ENCODE assay signal across 8 mouse cellular contexts in the genomic region with DNA sequence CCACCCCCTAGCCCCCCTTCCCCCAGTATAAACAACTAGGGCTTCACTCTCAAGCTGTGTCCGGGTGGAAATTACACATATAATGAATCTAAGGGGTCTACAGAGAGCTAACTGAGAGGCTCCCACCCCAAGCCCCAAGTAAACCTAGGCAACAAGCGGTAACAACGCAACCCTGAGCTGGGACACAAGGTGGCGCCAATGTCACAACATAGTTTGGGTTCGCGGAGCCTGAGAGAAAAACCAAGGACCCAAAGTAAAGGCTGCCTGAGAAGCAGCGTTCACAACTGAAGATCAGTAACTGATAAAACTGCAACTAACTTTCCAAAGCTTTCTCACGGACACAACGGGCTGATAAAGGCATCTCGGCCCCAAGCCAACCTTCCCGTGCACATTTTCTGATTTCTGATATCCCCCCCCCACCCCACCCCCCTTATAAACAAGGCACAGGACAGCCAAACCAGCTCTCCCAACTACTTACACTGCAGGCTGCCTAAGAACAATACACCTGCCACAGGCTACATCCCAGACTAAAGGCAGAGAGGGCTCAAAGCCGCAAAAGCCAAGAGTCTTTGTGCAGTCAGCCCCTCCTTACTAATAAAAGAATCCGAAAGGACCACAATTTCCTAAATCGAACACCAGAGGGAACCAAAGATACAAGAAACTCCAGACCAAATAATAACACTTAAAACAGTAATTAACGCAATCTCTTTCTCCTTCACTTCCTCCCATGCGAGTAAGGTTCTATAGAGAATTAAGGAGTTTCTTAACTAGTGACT. TPM values are rescaled to one million over a fixed set of nuclear protein-coding genes. Genes with fewer than 3 reads are reported as not detected.
DNase-seq lines count a peak whose midpoint lies in the region; ATAC-seq and TF ChIP-seq lines count a peak whose summit lies in the region.

No protein-coding gene starts in this region.

- H3K36me3 ChIP-seq in C2C12 (ENCODE audit: control insufficient read depth, insufficient read depth) = no peaks in the 10 kb centered on the region
- H3K36me3 ChIP-seq in forebrain, embryonic 10.5 days (replicated peaks) = no peaks in the 10 kb centered on the region
- no peaks in the 10 kb centered on the region for H3K36me3 ChIP-seq in heart, postnatal 0 days (replicated peaks; ENCODE audit: control insufficient read depth, insufficient read depth, low read length)
- H3K36me3 ChIP-seq in liver, embryonic 16.5 days (ENCODE audit: control insufficient read depth, insufficient read depth) = no peaks in the 10 kb centered on the region
- H3K36me3 ChIP-seq in neural tube, embryonic 14.5 days (ENCODE audit: control insufficient read depth, insufficient read depth, low read length) = no peaks in the 10 kb centered on the region
- no peaks in the 10 kb centered on the region for H3K36me3 ChIP-seq in testis, adult 2 months (ENCODE audit: control insufficient read depth, insufficient read depth, low read length)

- peak; percentile 55; the same call in 1 of the 2 replicates for ATAC-seq in heart, postnatal 0 days (ENCODE audit: insufficient read depth, low read depth)
- ATAC-seq in liver, embryonic 16.5 days (ENCODE audit: low read depth) = peak; percentile 35; the same call in 1 of the 2 replicates
- peak; percentile 94 for ATAC-seq in neural tube, embryonic 14.5 days (ENCODE audit: low read depth)

- WGBS in forebrain, embryonic 10.5 days = 2% methylated on average over 16 of the region's 16 CpGs
- 1% methylated on average over 16 of the region's 16 CpGs for WGBS in heart, postnatal 0 days
- 2% methylated on average over 16 of the region's 16 CpGs for WGBS in liver, embryonic 16.5 days (ENCODE audit: insufficient replicate concordance)
- WGBS in neural tube, embryonic 14.5 days = under 1% methylated on average over 16 of the region's 16 CpGs

- no peaks in the 10 kb centered on the region for H3K27me3 ChIP-seq in C2C12 (ENCODE audit: control insufficient read depth, insufficient read depth, insufficient read length)
- no peaks in the 10 kb centered on the region for H3K27me3 ChIP-seq in forebrain, embryonic 10.5 days (ENCODE audit: poor library complexity, severe bottlenecking)
- no peaks in the 10 kb centered on the region for H3K27me3 ChIP-seq in heart, postnatal 0 days (ENCODE audit: control insufficient read depth, insufficient read depth, low read length)
- H3K27me3 ChIP-seq in liver, embryonic 16.5 days (ENCODE audit: control insufficient read depth, insufficient read depth, low read depth, low read length) = no peaks in the 10 kb centered on the region
- H3K27me3 ChIP-seq in neural tube, embryonic 14.5 days (ENCODE audit: control insufficient read depth, insufficient read depth, low read length) = no peaks in the 10 kb centered on the region
- no peaks in the 10 kb centered on the region for H3K27me3 ChIP-seq in testis, adult 2 months (ENCODE audit: control insufficient read depth, insufficient read depth, low read length)

- peak overlapping the region; percentile 92 for H3K4me2 ChIP-seq in heart, postnatal 0 days (ENCODE audit: low read depth, low read length)
- peak overlapping the region; percentile 59 for H3K4me2 ChIP-seq in liver, embryonic 16.5 days (ENCODE audit: low read depth, low read length)
- peak overlapping the region; percentile 69 for H3K4me2 ChIP-seq in neural tube, embryonic 14.5 days (ENCODE audit: low read depth, low read length)

- H3K27ac ChIP-seq in forebrain, embryonic 10.5 days = peak overlapping the region; percentile 89
- H3K27ac ChIP-seq in heart, postnatal 0 days (ENCODE audit: low read depth) = no peak overlapping the region
- H3K27ac ChIP-seq in liver, embryonic 16.5 days (ENCODE audit: low read length) = no peak overlapping the region
- no peak overlapping the region for H3K27ac ChIP-seq in neural tube, embryonic 14.5 days (ENCODE audit: low read depth, low read length)
- H3K27ac ChIP-seq in testis, adult 2 months (ENCODE audit: control insufficient read depth, insufficient read depth, low read depth, low read length) = no peak overlapping the region

- no peak for TF ChIP-seq EP300 in heart, postnatal 0 days (IDR thresholded peaks at IDR 0.05; ENCODE audit: low read depth)

- no peaks in the 10 kb centered on the region for H3K79me2 ChIP-seq in C2C12 (ENCODE audit: control insufficient read depth, insufficient read depth)

- H3K4me3 ChIP-seq in C2C12 (ENCODE audit: insufficient read depth, poor library complexity, severe bottlenecking) = peak overlapping the region; percentile 2
- peak overlapping the region; percentile 56 for H3K4me3 ChIP-seq in forebrain, embryonic 10.5 days
- H3K4me3 ChIP-seq in heart, postnatal 0 days (ENCODE audit: low read depth, low read length) = peak overlapping the region; percentile 49
- peak overlapping the region; percentile 40 for H3K4me3 ChIP-seq in liver, embryonic 16.5 days (ENCODE audit: low read depth, low read length)
- peak overlapping the region; percentile 29 for H3K4me3 ChIP-seq in neural tube, embryonic 14.5 days (ENCODE audit: low read depth, low read length)
- no peak overlapping the region; the same call in 1 of the 2 replicates for H3K4me3 ChIP-seq in testis, adult 2 months (ENCODE audit: control insufficient read depth, low read depth, low read length)

- H3K4me1 ChIP-seq in forebrain, embryonic 10.5 days = peaks cover 5% of the 10 kb centered on the region
- H3K4me1 ChIP-seq in heart, postnatal 0 days (ENCODE audit: control insufficient read depth, insufficient read depth) = no peaks in the 10 kb centered on the region
- H3K4me1 ChIP-seq in liver, embryonic 16.5 days (ENCODE audit: control insufficient read depth, low read depth, low read length) = no peaks in the 10 kb centered on the region
- no peaks in the 10 kb centered on the region for H3K4me1 ChIP-seq in neural tube, embryonic 14.5 days (ENCODE audit: control insufficient read depth, insufficient read depth, low read length)
- H3K4me1 ChIP-seq in testis, adult 2 months (ENCODE audit: control insufficient read depth, insufficient read depth, low read length) = peaks cover 11% of the 10 kb centered on the region

- TF ChIP-seq POLR2A in brain, embryonic 14.5 days (IDR thresholded peaks at IDR 0.05; ENCODE audit: borderline replicate concordance, extremely low read depth, insufficient read depth, insufficient read length, poor library complexity, severe bottlenecking) = no peak
- TF ChIP-seq POLR2A in testis, adult 2 months (IDR thresholded peaks at IDR 0.05; ENCODE audit: control insufficient read depth, low read depth, low read length) = no peak

- H3K79me3 ChIP-seq in C2C12 (ENCODE audit: low read depth) = no peaks in the 10 kb centered on the region

- peak; percentile 60 for TF ChIP-seq CTCF in C2C12 (IDR thresholded peaks at IDR 0.05; ENCODE audit: control insufficient read depth, insufficient read depth, insufficient read length)
- peak; percentile 89 for TF ChIP-seq CTCF in brain, embryonic 14.5 days (IDR thresholded peaks at IDR 0.05; ENCODE audit: borderline replicate concordance, extremely low read depth, insufficient read depth, insufficient read length)
- TF ChIP-seq CTCF in heart, postnatal 0 days (IDR thresholded peaks at IDR 0.05; ENCODE audit: low read depth) = peak; percentile 67
- peak; percentile 65; the same call in 1 of the 2 replicates for TF ChIP-seq CTCF in testis, adult 2 months (IDR thresholded peaks at IDR 0.05; ENCODE audit: control insufficient read depth, insufficient read depth, insufficient replicate concordance, low read depth, low read length)

- H3ac ChIP-seq in C2C12 (ENCODE audit: control insufficient read depth, insufficient read length, low read depth) = no peak overlapping the region

- H3K9me3 ChIP-seq in forebrain, embryonic 10.5 days = no peaks in the 10 kb centered on the region
- H3K9me3 ChIP-seq in heart, postnatal 0 days (replicated peaks; ENCODE audit: control insufficient read depth, low read length) = no peaks in the 10 kb centered on the region
- H3K9me3 ChIP-seq in liver, embryonic 16.5 days (replicated peaks; ENCODE audit: control insufficient read depth, low read length) = no peaks in the 10 kb centered on the region
- no peaks in the 10 kb centered on the region for H3K9me3 ChIP-seq in neural tube, embryonic 14.5 days (ENCODE audit: control insufficient read depth, low read length)

- H3K9ac ChIP-seq in heart, postnatal 0 days (replicated peaks; ENCODE audit: low read depth, low read length) = no peak overlapping the region
- H3K9ac ChIP-seq in liver, embryonic 16.5 days (ENCODE audit: low read depth, low read length) = no peak overlapping the region
- H3K9ac ChIP-seq in neural tube, embryonic 14.5 days (replicated peaks; ENCODE audit: low read depth, low read length) = no peak overlapping the region; the same call in 1 of the 2 replicates

- peak; percentile 92 for DNase-seq in brain, embryonic 14.5 days (ENCODE audit: low read depth)
- DNase-seq in forebrain, embryonic 10.5 days (ENCODE audit: extremely low spot score, low spot score) = peak; percentile 81
- peak; percentile 48 for DNase-seq in heart, postnatal 0 days (ENCODE audit: low spot score)
- peak; percentile 73 to 89 for DNase-seq in kidney, postnatal 36 days

TF ChIP-seq in C2C12, 6 proteins besides CTCF, POLR2A, EP300 and RAD21:
- TF ChIP-seq MAX (IDR thresholded peaks at IDR 0.05) = no peak
- no peak for TF ChIP-seq MYOD1 (IDR thresholded peaks at IDR 0.05; ENCODE audit: control insufficient read depth, insufficient read length, low read depth)
- TF ChIP-seq FOSL1 (IDR thresholded peaks at IDR 0.05; ENCODE audit: insufficient read depth, low read length, poor library complexity, severe bottlenecking) = no peak
- TF ChIP-seq USF1 (IDR thresholded peaks at IDR 0.05; ENCODE audit: low read depth) = no peak
- no peak for TF ChIP-seq MYOG (IDR thresholded peaks at IDR 0.05; ENCODE audit: control insufficient read depth, extremely low read depth, insufficient read length)
- no peak for TF ChIP-seq CEBPB (IDR thresholded peaks at IDR 0.05; ENCODE audit: low read depth)

RNA-seq across cellular contexts. Expression of a gene that starts 36.8 kb away (rescaled TPM):
- not detected for polyA plus RNA-seq in C2C12 (2012; fragmentation: generic; extraction: Trizol)
- 1.4 TPM in 2 replicates for polyA plus RNA-seq in brain, embryonic 14.5 days (2012; rRNA removed)
- polyA plus RNA-seq in forebrain, embryonic 10.5 days (2016; fragmentation: Nextera tagmentation; extraction: Ambion mirVana) = 1.8 and 2.8 TPM in 2 replicates
- not detected in 2 replicates for total RNA-seq in heart, postnatal 0 days (2014; rRNA removed; ENCODE audit: low replicate concordance)
- polyA plus RNA-seq in heart, postnatal 0 days (2015; fragmentation: Nextera tagmentation; extraction: Ambion mirVana) = not detected in 2 replicates
- not detected in 2 replicates for polyA plus RNA-seq in liver, embryonic 16.5 days (2015; fragmentation: Nextera tagmentation; extraction: Ambion mirVana)
- polyA plus RNA-seq in neural tube, embryonic 14.5 days (2014; fragmentation: Nextera tagmentation; extraction: Ambion mirVana) = 0.46 and 1.3 TPM in 2 replicates
- not detected in 2 replicates for polyA plus RNA-seq in testis, adult 2 months (2012; rRNA removed)

Comparison
In these comparisons a context has a peak if more than half of its experiments do, and no peak if none do; other contexts are left out.
1. ATAC-seq: peak in every context shown above with its lines; median percentile 94 in neural tube, embryonic 14.5 days; 55 in heart, postnatal 0 days; 35 in liver, embryonic 16.5 days.